Mouse (Mus musculus) heart, postnatal 0 days (tissue): ENCODE results near the gene Prkar2a.

Source experiments
- CTCF ChIP-seq: IDR thresholded peaks from 2 replicates; pipeline ENCODE4 v1.5.1; 2016; ENCODE audit warnings: antibody characterized with exemption, control low read depth, low read depth
- EP300 ChIP-seq: IDR thresholded peaks from 2 replicates; pipeline ENCODE4 v1.6.1; 2016; ENCODE audit warnings: antibody characterized with exemption, low read depth

DNA sequence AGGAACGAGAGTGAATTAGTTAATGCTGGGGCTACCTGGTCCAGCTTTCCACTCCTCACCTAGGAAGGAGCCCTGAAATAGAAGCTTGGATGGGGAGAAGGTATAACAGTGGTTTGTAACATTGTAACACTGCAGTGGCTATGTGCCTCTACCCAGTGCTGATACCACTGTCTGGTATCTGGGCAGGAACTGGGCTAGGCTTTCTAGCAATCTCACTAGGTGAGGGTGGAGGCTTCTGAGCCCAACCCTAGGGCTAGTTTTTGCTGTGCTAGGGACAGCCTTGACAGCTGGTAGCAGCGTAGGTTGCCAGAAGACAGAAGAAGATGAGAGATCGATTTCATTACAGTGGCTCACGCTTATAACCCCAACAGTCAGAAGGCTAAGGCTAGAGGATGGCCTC lies 87.5 kb downstream of the Prkar2a start:
- TF ChIP-seq CTCF (no peak), EP300 (no peak)
